Mouse (Mus musculus) erythroid progenitor cell, adult 5-6 weeks (primary cell): Measurements from ENCODE around the gene Olfr344. TPM values are rescaled to one million over a fixed set of nuclear protein-coding genes. Genes with fewer than 3 reads are reported as not detected.

ENCODE experiments used
- ATAC-seq: replicated peaks from 2 replicates; pipeline ENCODE4 v1.8.0; 2016; ENCODE audit warnings: moderate number of reproducible peaks, mild to moderate bottlenecking, moderate TSS enrichment, inconsistent platforms; ENCODE audit not compliant: poor library complexity, low FRiP score, severe bottlenecking
- total RNA-seq, 2 experiments: library from RNA; stranded (forward) in 1 of 2; stranded (reverse) in 1 of 2; fragments of 150-400 nt in 1 of 2; fragments of 186-747, 209-891 nt in 1 of 2; gene quantifications; 2 replicates each; pipeline versions ENCODE4 v1.2.3 to v1.2.4; 2015 to 2017; ENCODE audit warnings: low replicate concordance in 2 of 2

Olfr344 gene
- total RNA-seq (2015; ENCODE audit: low replicate concordance) (not detected in 2 replicates), total RNA-seq (2017; ENCODE audit: low replicate concordance) (not detected in 2 replicates)

DNA sequence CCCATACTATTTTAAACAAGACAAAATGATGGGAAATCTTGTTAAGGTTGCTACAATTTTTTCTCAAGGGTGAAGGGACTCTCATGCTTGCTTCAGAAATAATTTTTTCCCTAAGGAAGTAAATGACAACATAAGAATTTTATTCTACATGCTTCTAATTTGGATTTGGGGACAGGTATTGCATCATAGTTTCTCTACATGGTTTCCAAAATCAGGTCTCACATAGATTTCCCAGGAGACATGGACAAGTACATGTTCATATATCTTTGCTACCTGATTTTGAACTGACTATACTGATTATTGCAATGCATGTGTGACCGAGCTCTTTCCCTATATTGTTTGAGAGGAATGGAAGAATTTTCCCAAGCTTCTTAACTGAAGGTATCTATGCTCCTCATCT lies at the start of gene Olfr344:
Gene Olfr344 (plus strand): TSS at position 301 of the 400 bp plus-strand sequence.
- no peak for ATAC-seq

DNA sequence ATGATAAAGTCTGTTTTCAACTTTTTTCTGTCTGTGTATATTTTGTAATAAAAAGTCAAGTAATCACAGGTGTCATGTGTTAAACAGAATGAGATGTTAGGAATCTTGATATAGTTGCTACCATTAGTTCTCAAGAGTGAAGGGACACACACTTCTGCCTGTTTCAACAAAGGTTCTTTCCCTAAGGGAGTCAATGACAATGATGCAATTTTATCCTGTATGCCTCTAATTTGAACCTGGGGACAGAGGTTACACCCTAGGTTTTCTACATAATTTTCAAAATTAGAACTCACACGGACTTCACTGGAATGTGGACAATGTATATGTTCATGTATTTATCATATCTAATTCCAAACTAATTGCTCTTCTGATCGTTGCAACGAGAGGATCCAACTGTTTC lies 41.8 kb upstream of the Olfr344 start, which contains the start of gene Olfr342:
Gene Olfr342 (plus strand): TSS at position 301 of the 400 bp plus-strand sequence.
- no peak for ATAC-seq

GRCm38 (mm10) chr2:36565156-36565555 lies 1.3 kb upstream of the Olfr344 start:
- ATAC-seq, result no peak

DNA sequence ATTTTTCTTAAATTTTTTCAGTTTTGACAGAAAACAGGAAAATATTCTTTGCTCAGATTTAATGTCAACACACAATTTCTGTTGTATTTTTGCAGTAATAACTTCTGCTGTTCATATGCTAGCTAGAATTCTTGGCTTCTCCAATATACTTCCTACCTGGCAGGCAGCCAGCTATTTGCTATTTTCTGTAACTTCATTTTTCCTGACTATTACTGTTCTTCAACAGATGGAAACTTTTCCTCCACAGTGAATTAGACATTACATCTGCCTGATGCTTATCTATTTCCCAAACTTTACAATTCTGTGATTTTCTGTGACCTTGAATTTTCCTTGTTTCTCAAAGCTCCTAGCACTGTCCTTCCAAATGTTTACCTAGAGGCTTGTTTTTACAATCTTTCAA lies 560 bp downstream of the Olfr344 start:
- ATAC-seq, result no peak

DNA sequence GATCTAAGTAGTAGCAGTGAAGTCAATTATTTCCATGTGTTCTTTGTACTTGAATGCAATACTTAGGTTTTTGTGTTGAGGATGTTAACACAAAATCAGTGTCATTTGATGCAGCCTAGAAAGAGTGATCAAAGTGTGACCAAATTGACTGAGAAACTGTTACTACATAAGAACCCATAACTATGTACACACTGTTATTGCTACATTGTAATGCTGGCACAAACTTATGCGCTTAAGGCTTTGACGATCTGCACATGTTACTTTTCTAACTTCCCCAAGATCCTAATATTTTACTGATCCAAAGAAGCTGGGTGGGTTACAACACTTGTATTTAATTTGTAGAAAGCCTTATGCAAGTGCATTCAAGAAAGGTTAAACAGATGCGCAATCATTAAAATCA lies 1.4 kb downstream of the Olfr344 start:
- ATAC-seq, result no peak

Other genes starting within 250 kb of the Olfr344 start
- gene Olfr338, start 193.1 kb upstream of the Olfr344 start, total RNA-seq (2015; ENCODE audit: low replicate concordance), result not detected in 2 replicates
- gene Olfr338, start 193.1 kb upstream of the Olfr344 start, total RNA-seq (2017; ENCODE audit: low replicate concordance), result not detected in 2 replicates
- not detected in 2 replicates for gene Olfr339, start 147.7 kb upstream of the Olfr344 start, total RNA-seq (2015; ENCODE audit: low replicate concordance)
- gene Olfr339, start 147.7 kb upstream of the Olfr344 start, total RNA-seq (2017; ENCODE audit: low replicate concordance), result not detected in 2 replicates
- gene Olfr340, start 114.1 kb upstream of the Olfr344 start, total RNA-seq (2015; ENCODE audit: low replicate concordance), result not detected in 2 replicates
- not detected in 2 replicates for gene Olfr340, start 114.1 kb upstream of the Olfr344 start, total RNA-seq (2017; ENCODE audit: low replicate concordance)
- gene Olfr341, start 84.2 kb upstream of the Olfr344 start, total RNA-seq (2015; ENCODE audit: low replicate concordance), result not detected in 2 replicates
- gene Olfr341, start 84.2 kb upstream of the Olfr344 start, total RNA-seq (2017; ENCODE audit: low replicate concordance), result not detected in 2 replicates
- not detected in 2 replicates for gene Olfr342, start 41.7 kb upstream of the Olfr344 start, total RNA-seq (2015; ENCODE audit: low replicate concordance)
- gene Olfr342, start 41.7 kb upstream of the Olfr344 start, total RNA-seq (2017; ENCODE audit: low replicate concordance), result not detected in 2 replicates
- not detected in 2 replicates for gene Olfr345, start 73.4 kb downstream of the Olfr344 start, total RNA-seq (2015; ENCODE audit: low replicate concordance)
- not detected in 2 replicates for gene Olfr345, start 73.4 kb downstream of the Olfr344 start, total RNA-seq (2017; ENCODE audit: low replicate concordance)
- not detected in 2 replicates for gene Olfr346, start 119.1 kb downstream of the Olfr344 start, total RNA-seq (2015; ENCODE audit: low replicate concordance)
- gene Olfr346, start 119.1 kb downstream of the Olfr344 start, total RNA-seq (2017; ENCODE audit: low replicate concordance), result not detected in 2 replicates
- gene Olfr347, start 165.2 kb downstream of the Olfr344 start, total RNA-seq (2015; ENCODE audit: low replicate concordance), result not detected in 2 replicates
- gene Olfr347, start 165.2 kb downstream of the Olfr344 start, total RNA-seq (2017; ENCODE audit: low replicate concordance), result not detected in 2 replicates
- not detected in 2 replicates for gene Olfr348, start 217.6 kb downstream of the Olfr344 start, total RNA-seq (2015; ENCODE audit: low replicate concordance)
- gene Olfr348, start 217.6 kb downstream of the Olfr344 start, total RNA-seq (2017; ENCODE audit: low replicate concordance), result not detected in 2 replicates
- gene Olfr50, start 223.9 kb downstream of the Olfr344 start, total RNA-seq (2015; ENCODE audit: low replicate concordance), result not detected in 2 replicates
- gene Olfr50, start 223.9 kb downstream of the Olfr344 start, total RNA-seq (2017; ENCODE audit: low replicate concordance), result not detected in 2 replicates